Mouse (Mus musculus) embryonic facial prominence, embryonic 11.5 days (tissue): ENCODE data around the gene Nelfcd. TPM values are rescaled to one million over a fixed set of nuclear protein-coding genes. Genes with fewer than 3 reads are reported as not detected.

ENCODE experiments used
- ATAC-seq: fragments of 200-750 bp; cut with Nextera tagmentation; replicated peaks from 2 replicates; pipeline ENCODE4 v1.8.0; 2017; ENCODE audit warnings: low read depth; ENCODE audit not compliant: insufficient number of reproducible peaks, low FRiP score, low TSS enrichment
- DNase-seq: peaks from one replicate; pipeline ENCODE4 v3.0.0-alpha.2; 2015; ENCODE audit warnings: low spot score
- H3K27ac ChIP-seq: fragments of 300-500 bp; sonication (generic); replicated peaks from 2 replicates; pipeline ENCODE4 v1.5.1; 2014; ENCODE audit warnings: mild to moderate bottlenecking, low read depth, low read length, control low read depth
- H3K27me3 ChIP-seq: fragments of 300-500 bp; sonication (generic); 2 replicates; pipeline ENCODE4 v1.6.1; 2014; ENCODE audit warnings: mild to moderate bottlenecking, low read length, moderate library complexity, mixed read lengths; ENCODE audit not compliant: control insufficient read depth, insufficient read depth
- H3K36me3 ChIP-seq: fragments of 300-500 bp; sonication (generic); replicated peaks from 2 replicates; pipeline ENCODE4 v1.6.1; 2014; ENCODE audit warnings: low read depth, mild to moderate bottlenecking, low read length, moderate library complexity, mixed read lengths; ENCODE audit not compliant: control insufficient read depth, insufficient read depth
- H3K4me1 ChIP-seq: fragments of 300-500 bp; sonication (generic); 2 replicates; pipeline ENCODE4 v1.6.1; 2014; ENCODE audit warnings: low read length, mixed read lengths; ENCODE audit not compliant: control insufficient read depth, insufficient read depth
- H3K4me2 ChIP-seq: fragments of 300-500 bp; sonication (generic); 2 replicates; pipeline ENCODE4 v1.6.1; 2014; ENCODE audit warnings: low read depth, mild to moderate bottlenecking, control low read depth, low read length, moderate library complexity
- H3K4me3 ChIP-seq: fragments of 300-500 bp; sonication (generic); 2 replicates; pipeline ENCODE4 v1.5.1; 2014; ENCODE audit warnings: low read depth, low read length, control low read depth
- H3K9ac ChIP-seq: fragments of 300-500 bp; sonication (generic); replicated peaks from 2 replicates; pipeline ENCODE4 v1.6.1; 2014; ENCODE audit warnings: mild to moderate bottlenecking, control low read depth, low read length
- H3K9me3 ChIP-seq: fragments of 300-500 bp; sonication (generic); replicated peaks from 2 replicates; pipeline ENCODE4 v1.6.1; 2016; ENCODE audit warnings: mild to moderate bottlenecking, low read length, inconsistent platforms, mixed read lengths; ENCODE audit not compliant: control insufficient read depth
- WGBS: fragments of 180-500 bp; shearing (Covaris S2); extraction: QIAGEN DNeasy Blood & Tissue Kit; methylation state at CpG from one replicate; pipeline ENCODE4 v1.1.7; 2014; 5-methylcytosine and 5-hydroxymethylcytosine counted together
- polyA plus RNA-seq: library from polyadenylated mRNA; unstranded; fragments of >200 nt; fragmentation: Nextera tagmentation; extraction: Ambion mirVana; gene quantifications from 2 replicates; pipeline ENCODE4 v1.2.1, GENCODE M21; 2014

The Nelfcd gene
- polyA plus RNA-seq, 1 experiment from 2014 or later: 184 TPM

DNA sequence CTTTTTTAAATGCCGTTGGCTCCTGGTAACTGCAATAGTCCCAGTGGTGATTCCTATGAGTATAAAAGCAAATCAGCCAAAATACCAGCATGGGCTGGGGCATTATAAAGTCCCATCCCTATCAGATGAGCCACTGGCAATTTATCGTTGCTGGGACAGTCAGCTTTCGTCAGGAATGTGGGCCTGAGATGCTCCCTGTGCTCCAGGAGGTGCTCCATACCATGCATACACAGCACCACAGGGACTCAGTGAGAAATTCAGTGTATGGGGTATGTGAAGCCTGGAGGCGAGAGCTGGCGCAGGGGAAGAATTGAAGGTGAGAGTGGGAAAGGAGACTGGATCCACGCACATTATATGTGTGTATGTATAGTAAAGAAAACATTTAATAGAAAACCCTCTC, 17.7 kb upstream of the Nelfcd start:
- H3K27me3 ChIP-seq: no peaks in the 10 kb centered on the region
- H3K4me1 ChIP-seq: no peaks in the 10 kb centered on the region
- no peak overlapping the region for H3K9ac ChIP-seq
- no peak for ATAC-seq
- H3K4me3 ChIP-seq: no peak overlapping the region
- WGBS: 88% methylated on average over 6 of the region's 6 CpGs
- no peaks in the 10 kb centered on the region for H3K9me3 ChIP-seq
- no peak for DNase-seq
- H3K36me3 ChIP-seq: no peaks in the 10 kb centered on the region
- H3K27ac ChIP-seq: no peak overlapping the region
- H3K4me2 ChIP-seq: no peak overlapping the region

DNA sequence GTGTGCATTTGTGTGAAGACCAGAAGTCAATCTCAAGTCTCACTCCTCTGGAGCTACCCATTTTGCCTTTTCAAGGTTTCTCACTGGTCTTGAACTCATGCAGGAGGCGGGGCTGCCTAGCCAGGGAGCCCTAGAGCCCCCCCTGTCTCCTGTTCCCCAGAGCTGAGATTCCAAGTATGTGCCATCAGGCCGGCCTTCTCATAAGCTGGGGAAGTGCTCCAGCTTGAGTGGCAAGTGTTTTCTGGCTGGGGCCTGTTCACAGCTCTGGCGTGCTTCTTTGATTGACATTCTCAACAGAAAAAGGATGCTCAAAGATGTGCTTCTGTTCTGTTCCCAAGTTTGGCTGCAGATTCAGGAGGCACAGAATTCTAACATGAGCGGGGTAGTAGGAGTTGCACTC, 15.2 kb upstream of the Nelfcd start:
- no peak for DNase-seq
- 81% methylated on average over 4 of the region's 4 CpGs for WGBS
- no peaks in the 10 kb centered on the region for H3K9me3 ChIP-seq

DNA sequence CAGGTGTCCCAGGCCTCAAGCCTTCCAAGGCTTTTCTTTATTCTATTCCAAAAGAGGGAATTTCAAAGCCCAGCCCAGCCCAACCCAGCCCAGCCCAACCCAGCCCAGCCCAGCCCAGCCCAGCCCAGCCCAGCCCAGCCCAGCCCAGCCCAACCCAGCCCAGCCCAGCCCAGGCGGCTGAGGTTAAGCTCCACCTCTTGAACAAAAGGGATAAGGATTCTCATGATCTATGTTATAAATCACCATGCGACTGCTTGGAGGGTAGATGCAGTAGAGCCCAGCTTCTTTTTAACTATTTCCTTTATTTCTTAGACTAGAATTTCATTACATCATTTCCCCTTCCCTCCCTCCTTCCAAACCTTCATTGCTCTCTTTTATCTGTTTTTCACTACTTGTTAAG, 5.4 kb upstream of the Nelfcd start:
- 59% methylated on average over 2 of the region's 2 CpGs for WGBS
- H3K4me1 ChIP-seq: no peaks in the 10 kb centered on the region
- H3K27me3 ChIP-seq: no peaks in the 10 kb centered on the region
- H3K27ac ChIP-seq: no peak overlapping the region
- no peak for ATAC-seq
- no peak overlapping the region for H3K4me3 ChIP-seq
- no peak overlapping the region for H3K9ac ChIP-seq
- no peaks in the 10 kb centered on the region for H3K9me3 ChIP-seq
- no peak for DNase-seq
- H3K4me2 ChIP-seq: no peak overlapping the region
- H3K36me3 ChIP-seq: no peaks in the 10 kb centered on the region

More for the DNA sequence above, 15.2 kb upstream of the Nelfcd start:
- H3K27me3 ChIP-seq: no peaks in the 10 kb centered on the region
- no peaks in the 10 kb centered on the region for H3K4me1 ChIP-seq
- no peak overlapping the region for H3K4me2 ChIP-seq
- H3K27ac ChIP-seq: no peak overlapping the region
- ATAC-seq: no peak
- no peak overlapping the region for H3K9ac ChIP-seq
- no peaks in the 10 kb centered on the region for H3K36me3 ChIP-seq
- no peak overlapping the region for H3K4me3 ChIP-seq

DNA sequence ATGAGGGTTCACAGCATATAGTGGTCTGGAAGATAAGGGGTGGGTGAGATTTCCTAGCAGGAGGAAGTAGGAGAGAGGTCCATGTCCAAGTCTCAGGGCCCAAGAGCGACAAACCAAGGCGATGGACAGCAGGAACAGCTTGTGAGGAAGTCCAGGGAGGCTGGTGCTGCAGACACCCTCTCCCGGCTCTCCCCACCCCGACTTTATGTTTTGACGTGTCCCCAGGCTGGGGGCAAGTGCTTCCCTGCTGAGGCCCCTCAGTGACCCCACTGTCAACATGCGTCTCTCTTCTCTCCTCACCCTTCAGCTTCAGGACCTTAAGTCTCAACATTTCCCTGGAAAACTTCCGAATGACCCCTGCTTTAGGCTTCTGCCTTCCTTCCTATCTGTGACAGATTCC, 2.5 kb upstream of the Nelfcd start:
- no peaks in the 10 kb centered on the region for H3K27me3 ChIP-seq
- no peaks in the 10 kb centered on the region; the same call in 1 of the 2 replicates for H3K4me1 ChIP-seq
- WGBS: 75% methylated on average over 7 of the region's 7 CpGs
- H3K9ac ChIP-seq: no peak overlapping the region
- H3K9me3 ChIP-seq: no peaks in the 10 kb centered on the region
- H3K36me3 ChIP-seq: no peaks in the 10 kb centered on the region
- ATAC-seq (no peak), DNase-seq (no peak)
- H3K4me2 ChIP-seq: no peak overlapping the region
- no peak overlapping the region for H3K4me3 ChIP-seq
- no peak overlapping the region for H3K27ac ChIP-seq

DNA sequence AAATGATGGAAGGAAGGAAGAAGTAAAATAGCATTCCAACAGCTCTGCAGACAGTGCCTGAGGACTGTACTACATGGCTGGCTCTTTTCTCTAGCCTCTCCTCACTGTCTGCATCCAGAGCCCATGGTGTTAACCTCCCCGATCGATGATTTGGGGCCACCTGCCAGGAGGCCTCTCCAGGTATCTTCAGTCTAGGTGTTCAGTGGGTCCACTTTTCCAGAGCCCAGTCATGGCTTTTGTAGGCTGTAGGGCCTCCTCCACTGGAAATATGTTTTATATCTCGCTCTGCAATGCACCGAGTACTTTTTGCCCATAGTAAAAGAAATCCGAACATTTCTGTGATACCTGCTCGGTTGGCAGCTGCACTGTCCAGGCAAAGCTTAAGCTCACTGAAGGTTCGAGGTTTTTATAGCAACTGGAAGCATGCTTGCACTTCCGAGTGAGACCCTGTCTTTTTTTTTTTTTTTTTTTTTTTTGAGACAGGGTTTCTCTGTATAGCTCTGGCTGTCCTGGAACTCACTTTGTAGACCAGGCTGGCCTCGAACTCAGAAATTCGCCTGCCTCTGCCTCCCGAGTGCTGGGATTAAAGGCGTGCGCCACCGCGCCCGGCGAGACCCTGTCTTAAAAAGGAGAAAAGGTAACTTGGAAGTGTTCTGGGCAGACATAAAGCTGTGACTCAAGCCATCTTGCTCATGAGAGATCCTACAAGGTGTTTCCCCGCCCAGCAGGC, 438 bp upstream of the Nelfcd start:
- WGBS: 47% methylated on average over 18 of the region's 18 CpGs
- H3K27ac ChIP-seq: no peak overlapping the region
- H3K4me2 ChIP-seq: no peak overlapping the region
- no peaks in the 10 kb centered on the region for H3K36me3 ChIP-seq
- H3K9me3 ChIP-seq: no peaks in the 10 kb centered on the region
- H3K4me1 ChIP-seq: no peaks in the 10 kb centered on the region; the same call in 1 of the 2 replicates
- H3K9ac ChIP-seq: no peak overlapping the region
- DNase-seq (no peak), ATAC-seq (peak; percentile 49; the same call in 1 of the 2 replicates)
- H3K4me3 ChIP-seq: no peak overlapping the region
- no peaks in the 10 kb centered on the region for H3K27me3 ChIP-seq

DNA sequence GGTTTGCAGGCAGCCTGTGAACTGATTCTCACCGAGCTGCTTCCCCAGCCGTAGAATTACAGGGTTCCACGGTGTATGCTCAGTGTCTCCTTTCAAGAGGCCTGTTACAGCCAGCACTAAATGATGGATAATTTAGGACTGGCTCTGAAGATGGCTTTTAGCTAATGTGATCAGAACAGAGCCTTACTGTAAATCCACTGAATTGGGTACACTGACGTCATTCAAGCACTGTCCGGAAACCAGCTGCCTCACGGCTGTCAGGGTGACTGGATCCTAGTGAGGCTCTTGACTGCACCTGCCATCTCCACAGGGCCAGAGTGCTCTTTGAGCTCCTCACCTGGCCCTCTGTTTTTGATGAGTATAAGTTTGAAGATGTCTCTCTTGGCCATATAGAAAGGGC, 5.5 kb downstream of the Nelfcd start:
- WGBS: 91% methylated on average over 6 of the region's 6 CpGs
- Histone ChIP-seq H3K4me1 (no peaks in the 10 kb centered on the region; the same call in 1 of the 2 replicates), H3K36me3 (peaks cover 8% of the 10 kb centered on the region), H3K4me3 (no peak overlapping the region), H3K27me3 (no peaks in the 10 kb centered on the region), H3K9ac (no peak overlapping the region), H3K27ac (no peak overlapping the region), H3K9me3 (no peaks in the 10 kb centered on the region), H3K4me2 (no peak overlapping the region)
- DNase-seq: no peak
- ATAC-seq: no peak

DNA sequence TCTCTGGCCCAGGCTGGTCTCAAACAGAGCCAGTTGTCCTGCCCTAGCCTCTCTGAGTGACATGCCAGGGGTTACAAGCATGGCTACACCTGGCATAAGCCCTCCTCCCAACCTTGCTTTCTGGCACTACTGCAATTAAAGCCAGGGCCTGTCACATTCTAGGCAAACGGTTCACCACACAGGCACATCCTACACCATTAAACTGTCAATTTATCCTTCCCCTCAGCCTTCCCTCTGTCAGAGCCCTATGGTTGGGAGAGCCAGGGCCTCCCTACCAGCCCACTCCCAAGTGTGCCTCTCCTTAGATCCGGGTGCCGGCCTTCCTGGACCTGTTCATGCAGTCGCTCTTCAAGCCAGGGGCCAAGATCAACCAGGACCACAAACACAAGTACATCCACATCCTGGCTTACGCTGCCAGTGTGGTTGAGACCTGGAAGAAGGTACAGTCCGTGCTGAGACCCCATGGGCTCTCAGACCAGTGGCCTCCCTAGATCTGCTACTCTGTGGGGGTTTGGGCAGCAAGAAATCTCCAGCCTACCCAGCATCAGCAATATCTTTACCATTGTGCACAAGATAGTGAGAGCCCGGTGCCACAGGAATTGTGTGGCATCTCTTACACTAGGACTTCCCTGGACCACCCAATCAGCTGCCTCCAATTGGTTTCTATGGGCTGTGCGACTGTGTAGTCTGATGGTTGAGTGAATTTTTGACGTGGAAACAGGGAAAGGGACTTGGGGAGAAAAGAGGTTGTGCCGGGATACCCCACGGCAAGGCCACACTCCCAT, 8.9 kb downstream of the Nelfcd start:
- H3K27ac ChIP-seq: no peak overlapping the region
- no peaks in the 10 kb centered on the region for H3K9me3 ChIP-seq
- DNase-seq (no peak), ATAC-seq (no peak)
- no peaks in the 10 kb centered on the region for H3K4me1 ChIP-seq
- H3K9ac ChIP-seq: no peak overlapping the region
- 91% methylated on average over 11 of the region's 11 CpGs for WGBS
- H3K27me3 ChIP-seq: no peaks in the 10 kb centered on the region
- H3K4me3 ChIP-seq: no peak overlapping the region
- peaks cover 8% of the 10 kb centered on the region for H3K36me3 ChIP-seq
- H3K4me2 ChIP-seq: no peak overlapping the region

DNA sequence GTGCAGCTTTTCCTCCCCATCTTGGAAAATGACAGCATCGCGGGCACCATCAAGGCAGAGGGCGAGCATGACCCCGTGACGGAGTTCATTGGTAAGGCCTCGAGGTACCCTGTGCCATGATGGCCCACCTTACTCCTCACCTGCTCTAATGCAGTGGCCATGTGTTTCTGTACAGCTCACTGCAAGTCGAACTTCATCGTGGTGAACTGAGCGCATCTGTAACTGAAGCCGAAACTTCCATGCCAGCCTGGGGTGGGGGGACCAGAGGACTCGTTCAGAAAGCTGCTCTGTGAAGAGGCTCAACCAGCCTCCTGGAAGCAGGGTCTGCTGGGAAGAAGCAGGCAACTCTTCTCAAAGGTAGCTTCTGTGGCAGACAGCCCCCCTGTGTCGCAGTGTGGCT, 11.3 kb downstream of the Nelfcd start:
- WGBS: 91% methylated on average over 12 of the region's 12 CpGs
- DNase-seq (no peak), ATAC-seq (no peak)
- H3K27ac ChIP-seq: no peak overlapping the region
- no peaks in the 10 kb centered on the region for H3K27me3 ChIP-seq
- H3K4me2 ChIP-seq: no peak overlapping the region
- H3K4me1 ChIP-seq: no peaks in the 10 kb centered on the region
- peaks cover 5% of the 10 kb centered on the region for H3K36me3 ChIP-seq
- no peaks in the 10 kb centered on the region for H3K9me3 ChIP-seq
- no peak overlapping the region for H3K4me3 ChIP-seq
- H3K9ac ChIP-seq: no peak overlapping the region
